Mouse (Mus musculus): ENCODE data around the gene Tmem43.

GRCm38 (mm10) chr6:91528265-91528664 lies 54.8 kb downstream of the Tmem43 start:
- TF ChIP-seq CTCF (conservative IDR thresholded peaks at IDR 0.05; ENCODE audit: insufficient read depth, insufficient read length, low read depth, low read length) (no peak), POLR2A (IDR thresholded peaks at IDR 0.05; ENCODE audit: low read depth, low read length) (no peak)
